Mouse (Mus musculus): ENCODE results near the gene Met. TPM values are rescaled to one million over a fixed set of nuclear protein-coding genes. Genes with fewer than 3 reads are reported as not detected.

Gene Met
- polyA plus RNA-seq, 1 experiment from 2014 or later, result 6.7 TPM

- no peak for TF ChIP-seq CTCF (IDR thresholded peaks at IDR 0.05; ENCODE audit: low read depth)
- Histone ChIP-seq H3K36me3 (ENCODE audit: control insufficient read depth, insufficient read depth) (no peaks in the 10 kb centered on the region), H3K9ac (ENCODE audit: low read depth, low read length) (no peak overlapping the region), H3K27ac (ENCODE audit: low read depth, low read length) (0 out of 2 replicates have a peak overlapping the region, but pooled peaks have one; percentile 10), H3K9me3 (ENCODE audit: control insufficient read depth) (peaks cover 3% of the 10 kb centered on the region; the same call in 1 of the 2 replicates), H3K4me3 (ENCODE audit: low read depth, low read length) (no peak overlapping the region), H3K27me3 (replicated peaks; ENCODE audit: control insufficient read depth, insufficient read depth, low read length) (no peaks in the 10 kb centered on the region), H3K4me2 (replicated peaks; ENCODE audit: low read depth) (0 out of 2 replicates have a peak overlapping the region, but pooled peaks have one; percentile 6), H3K4me1 (replicated peaks; ENCODE audit: control insufficient read depth, insufficient read depth, low read length) (0 out of 2 replicates have a peak, but pooled peaks cover 3% of the 10 kb centered on the region)
- peak; percentile 97 for ATAC-seq
- 25% methylated on average over 11 of the region's 11 CpGs for WGBS
These were observed 132.3 kb downstream of the Met start for GRCm38 (mm10) chr6:17595712-17596462.

GRCm38 (mm10) chr6:17599373-17599772 is 135.8 kb downstream of the Met start:
- no peak overlapping the region for H3K4me3 ChIP-seq (ENCODE audit: low read depth, low read length)
- H3K27ac ChIP-seq (ENCODE audit: low read depth, low read length), result no peak overlapping the region
- ATAC-seq, result no peak
- H3K9ac ChIP-seq (ENCODE audit: low read depth, low read length), result no peak overlapping the region
- TF ChIP-seq CTCF (IDR thresholded peaks at IDR 0.05; ENCODE audit: low read depth), result no peak
- H3K9me3 ChIP-seq (ENCODE audit: control insufficient read depth), result no peaks in the 10 kb centered on the region
- WGBS, result 92% methylated on average over 5 of the region's 5 CpGs
- no peak overlapping the region for H3K4me2 ChIP-seq (replicated peaks; ENCODE audit: low read depth)
- H3K4me1 ChIP-seq (replicated peaks; ENCODE audit: control insufficient read depth, insufficient read depth, low read length), result 0 out of 2 replicates have a peak, but pooled peaks cover 3% of the 10 kb centered on the region
- no peaks in the 10 kb centered on the region for H3K27me3 ChIP-seq (replicated peaks; ENCODE audit: control insufficient read depth, insufficient read depth, low read length)
- H3K36me3 ChIP-seq (ENCODE audit: control insufficient read depth, insufficient read depth), result no peaks in the 10 kb centered on the region

- Histone ChIP-seq H3K27me3 (replicated peaks; ENCODE audit: control insufficient read depth, insufficient read depth, low read length) (no peaks in the 10 kb centered on the region), H3K36me3 (ENCODE audit: control insufficient read depth, insufficient read depth) (no peaks in the 10 kb centered on the region), H3K9me3 (ENCODE audit: control insufficient read depth) (no peaks in the 10 kb centered on the region), H3K4me1 (replicated peaks; ENCODE audit: control insufficient read depth, insufficient read depth, low read length) (no peaks in the 10 kb centered on the region), H3K27ac (ENCODE audit: low read depth, low read length) (no peak overlapping the region), H3K4me3 (ENCODE audit: low read depth, low read length) (no peak overlapping the region), H3K9ac (ENCODE audit: low read depth, low read length) (no peak overlapping the region), H3K4me2 (replicated peaks; ENCODE audit: low read depth) (no peak overlapping the region)
- WGBS, result 35% methylated on average over 2 of the region's 2 CpGs
- TF ChIP-seq CTCF (IDR thresholded peaks at IDR 0.05; ENCODE audit: low read depth), result no peak
- no peak for ATAC-seq
These were observed 137.9 kb downstream of the Met start for GRCm38 (mm10) chr6:17601526-17601925.

- Histone ChIP-seq H3K9ac (ENCODE audit: low read depth, low read length) (no peak overlapping the region), H3K9me3 (ENCODE audit: control insufficient read depth) (no peaks in the 10 kb centered on the region), H3K27ac (ENCODE audit: low read depth, low read length) (no peak overlapping the region), H3K27me3 (replicated peaks; ENCODE audit: control insufficient read depth, insufficient read depth, low read length) (no peaks in the 10 kb centered on the region), H3K36me3 (ENCODE audit: control insufficient read depth, insufficient read depth) (no peaks in the 10 kb centered on the region), H3K4me3 (ENCODE audit: low read depth, low read length) (no peak overlapping the region), H3K4me1 (replicated peaks; ENCODE audit: control insufficient read depth, insufficient read depth, low read length) (no peaks in the 10 kb centered on the region), H3K4me2 (replicated peaks; ENCODE audit: low read depth) (no peak overlapping the region)
- no peak for TF ChIP-seq CTCF (IDR thresholded peaks at IDR 0.05; ENCODE audit: low read depth)
- WGBS, result 84% methylated on average over 1 of the region's 1 CpGs
- no peak for ATAC-seq
These were observed 143.3 kb downstream of the Met start for GRCm38 (mm10) chr6:17606915-17607314.

- WGBS, result 82% methylated on average over 11 of the region's 11 CpGs
- Histone ChIP-seq H3K4me3 (ENCODE audit: low read depth, low read length) (no peak overlapping the region), H3K4me1 (replicated peaks; ENCODE audit: control insufficient read depth, insufficient read depth, low read length) (peaks cover 6% of the 10 kb centered on the region; the same call in 1 of the 2 replicates)
These were observed 147.9 kb downstream of the Met start for GRCm38 (mm10) chr6:17611352-17612010.

GRCm38 (mm10) chr6:17612652-17613051 is 149.1 kb downstream of the Met start:
- Histone ChIP-seq H3K27me3 (replicated peaks; ENCODE audit: control insufficient read depth, insufficient read depth, low read length) (no peaks in the 10 kb centered on the region), H3K27ac (ENCODE audit: low read depth, low read length) (no peak overlapping the region), H3K4me1 (replicated peaks; ENCODE audit: control insufficient read depth, insufficient read depth, low read length) (peaks cover 6% of the 10 kb centered on the region; the same call in 1 of the 2 replicates), H3K4me2 (replicated peaks; ENCODE audit: low read depth) (no peak overlapping the region), H3K4me3 (ENCODE audit: low read depth, low read length) (no peak overlapping the region), H3K9me3 (ENCODE audit: control insufficient read depth) (no peaks in the 10 kb centered on the region), H3K9ac (ENCODE audit: low read depth, low read length) (no peak overlapping the region), H3K36me3 (ENCODE audit: control insufficient read depth, insufficient read depth) (no peaks in the 10 kb centered on the region)
- peak; percentile 87 for ATAC-seq
- 49% methylated on average over 4 of the region's 4 CpGs for WGBS
- no peak for TF ChIP-seq CTCF (IDR thresholded peaks at IDR 0.05; ENCODE audit: low read depth)

More at GRCm38 (mm10) chr6:17611352-17612010, 147.9 kb downstream of the Met start:
- Histone ChIP-seq H3K27ac (ENCODE audit: low read depth, low read length) (no peak overlapping the region), H3K36me3 (ENCODE audit: control insufficient read depth, insufficient read depth) (no peaks in the 10 kb centered on the region), H3K4me2 (replicated peaks; ENCODE audit: low read depth) (no peak overlapping the region), H3K27me3 (replicated peaks; ENCODE audit: control insufficient read depth, insufficient read depth, low read length) (no peaks in the 10 kb centered on the region), H3K9ac (ENCODE audit: low read depth, low read length) (no peak overlapping the region), H3K9me3 (ENCODE audit: control insufficient read depth) (no peaks in the 10 kb centered on the region)
- no peak for ATAC-seq
- TF ChIP-seq CTCF (IDR thresholded peaks at IDR 0.05; ENCODE audit: low read depth), result no peak

Measured in intestine, postnatal 0 days (tissue).